Mouse (Mus musculus) embryonic facial prominence, embryonic 12.5 days (tissue): ENCODE results near the gene Ccr4. TPM values are rescaled to one million over a fixed set of nuclear protein-coding genes. Genes with fewer than 3 reads are reported as not detected.
A peak's percentile ranks its signal among the peaks of the same experiment; 100 is the strongest.

Source experiments
- ATAC-seq: fragments of 200-750 bp; cut with Nextera tagmentation; 2 replicates; pipeline ENCODE4 v1.8.0; 2017; ENCODE audit not compliant: insufficient number of reproducible peaks, insufficient read depth, low FRiP score, low TSS enrichment
- H3K27ac ChIP-seq: fragments of 300-500 bp; sonication (generic); 2 replicates; pipeline ENCODE4 v1.5.1; 2016; ENCODE audit warnings: mild to moderate bottlenecking
- H3K27me3 ChIP-seq: fragments of 300-500 bp; sonication (generic); 2 replicates; pipeline ENCODE4 v1.6.1; 2016; ENCODE audit warnings: mild to moderate bottlenecking, moderate library complexity
- H3K36me3 ChIP-seq: fragments of 300-500 bp; sonication (generic); 2 replicates; pipeline ENCODE4 v1.6.1; 2016; ENCODE audit warnings: mild to moderate bottlenecking
- H3K4me1 ChIP-seq: fragments of 300-500 bp; sonication (generic); 2 replicates; pipeline ENCODE4 v1.6.1; 2016
- H3K4me2 ChIP-seq: fragments of 300-500 bp; sonication (generic); replicated peaks from 2 replicates; pipeline ENCODE4 v1.6.1; 2016; ENCODE audit warnings: mild to moderate bottlenecking, moderate library complexity
- H3K4me3 ChIP-seq: fragments of 300-500 bp; sonication (generic); 2 replicates; pipeline ENCODE4 v1.5.1; 2016; ENCODE audit warnings: mild to moderate bottlenecking
- H3K9ac ChIP-seq: fragments of 300-500 bp; sonication (generic); 2 replicates; pipeline ENCODE4 v1.6.1; 2016; ENCODE audit warnings: mild to moderate bottlenecking, moderate library complexity
- H3K9me3 ChIP-seq: fragments of 300-500 bp; sonication (generic); 2 replicates; pipeline ENCODE4 v1.6.1; 2016; ENCODE audit warnings: mild to moderate bottlenecking, moderate library complexity
- WGBS: fragments of 180-500 bp; shearing (Covaris S2); methylation state at CpG from one replicate; pipeline ENCODE4 v1.1.7; 2016; 5-methylcytosine and 5-hydroxymethylcytosine counted together
- polyA plus RNA-seq: library from polyadenylated mRNA; unstranded; fragments of >200 nt; fragmentation: Nextera tagmentation; extraction: Ambion mirVana; gene quantifications from 2 replicates; pipeline ENCODE4 v1.2.1, GENCODE M21; 2016

The Ccr4 gene
- polyA plus RNA-seq, result not detected in 2 replicates

- WGBS, result 91% methylated on average over 9 of the region's 9 CpGs
- no peaks in the 10 kb centered on the region for H3K9me3 ChIP-seq
- H3K4me2 ChIP-seq, result no peak within 1 kb of the TSS
- H3K36me3 ChIP-seq, result 0 out of 2 replicates have a peak, but pooled peaks cover 3% of the 10 kb centered on the region
- no peak within 1 kb of the TSS for H3K9ac ChIP-seq
- no peak within 1 kb of the TSS for H3K27ac ChIP-seq
- H3K27me3 ChIP-seq, result no peaks in the 10 kb centered on the region
- ATAC-seq, result no peak
- H3K4me1 ChIP-seq, result no peaks in the 10 kb centered on the region
- H3K4me3 ChIP-seq, result no peak within 1 kb of the TSS
Measured at GRCm38 (mm10) chr9:114504816-114505215, at the start of gene Ccr4. Gene Ccr4, minus strand, starts transcription at chr9:114504916.

- Histone ChIP-seq H3K9ac (no peak overlapping the region), H3K9me3 (no peaks in the 10 kb centered on the region), H3K4me1 (peaks cover 6% of the 10 kb centered on the region), H3K36me3 (no peaks in the 10 kb centered on the region), H3K27me3 (no peaks in the 10 kb centered on the region), H3K27ac (no peak overlapping the region), H3K4me2 (no peak overlapping the region), H3K4me3 (no peak overlapping the region)
- no peak for ATAC-seq
Measured at GRCm38 (mm10) chr9:114553828-114554227, 49.1 kb upstream of the Ccr4 start.

DNA sequence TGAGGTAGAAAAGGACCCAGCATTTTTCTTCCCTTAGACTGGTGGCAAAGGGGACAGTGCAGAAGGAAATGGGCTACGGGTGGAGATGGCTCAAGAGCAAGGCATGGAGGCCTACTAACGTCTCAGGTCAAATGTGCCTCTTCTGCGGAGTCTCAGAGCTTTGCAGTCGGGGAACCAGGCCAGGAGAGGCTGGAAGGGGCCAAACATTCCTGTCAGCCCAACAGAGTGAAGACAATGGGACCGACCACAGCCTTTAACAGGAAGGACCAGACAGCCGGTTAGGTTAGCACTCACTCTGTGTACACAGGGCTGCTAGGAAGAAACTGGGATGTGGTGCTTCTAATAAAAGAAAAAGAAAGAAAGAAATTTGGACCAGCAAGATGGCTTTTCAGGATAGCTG, 45.3 kb upstream of the Ccr4 start:
- Histone ChIP-seq H3K36me3 (no peaks in the 10 kb centered on the region), H3K9me3 (no peaks in the 10 kb centered on the region), H3K27ac (no peak overlapping the region), H3K27me3 (no peaks in the 10 kb centered on the region), H3K4me3 (no peak overlapping the region), H3K9ac (no peak overlapping the region), H3K4me2 (no peak overlapping the region), H3K4me1 (peaks cover 29% of the 10 kb centered on the region)
- WGBS, result 30% methylated on average over 6 of the region's 6 CpGs
- no peak for ATAC-seq

DNA sequence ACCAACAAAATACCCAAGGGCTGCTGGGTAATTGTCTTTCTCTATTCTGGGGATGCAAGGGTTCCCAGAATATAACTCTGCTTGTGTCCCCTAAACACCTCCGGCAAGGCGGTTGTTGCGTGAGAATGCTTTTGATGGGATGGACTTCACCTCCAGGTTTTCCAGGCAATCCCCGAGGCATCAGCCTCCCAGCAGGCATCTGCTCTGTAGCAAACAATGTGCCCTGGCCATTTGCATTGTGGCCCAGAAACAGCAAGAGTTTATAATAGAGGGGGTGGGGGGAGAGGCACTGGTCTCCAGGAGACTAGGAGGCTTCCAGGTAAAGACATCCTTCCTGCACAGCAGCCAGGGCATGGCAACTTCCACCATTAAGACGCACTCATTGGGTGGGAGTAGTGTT, 44.4 kb upstream of the Ccr4 start:
- H3K27me3 ChIP-seq, result no peaks in the 10 kb centered on the region
- peaks cover 32% of the 10 kb centered on the region for H3K4me1 ChIP-seq
- no peak for ATAC-seq
- H3K27ac ChIP-seq, result no peak overlapping the region
- no peak overlapping the region for H3K9ac ChIP-seq
- H3K9me3 ChIP-seq, result no peaks in the 10 kb centered on the region
- no peak overlapping the region for H3K4me2 ChIP-seq
- 31% methylated on average over 5 of the region's 5 CpGs for WGBS
- H3K4me3 ChIP-seq, result no peak overlapping the region
- no peaks in the 10 kb centered on the region for H3K36me3 ChIP-seq

GRCm38 (mm10) chr9:114548496-114548895, 43.8 kb upstream of the Ccr4 start:
- Histone ChIP-seq H3K27me3 (no peaks in the 10 kb centered on the region), H3K36me3 (no peaks in the 10 kb centered on the region), H3K4me1 (peaks cover 36% of the 10 kb centered on the region), H3K9me3 (no peaks in the 10 kb centered on the region), H3K4me2 (no peak overlapping the region), H3K4me3 (no peak overlapping the region), H3K9ac (no peak overlapping the region), H3K27ac (no peak overlapping the region)
- WGBS, result 23% methylated on average over 4 of the region's 4 CpGs
- no peak for ATAC-seq

GRCm38 (mm10) chr9:114547643-114548077, 42.9 kb upstream of the Ccr4 start:
- H3K36me3 ChIP-seq, result no peaks in the 10 kb centered on the region
- H3K9me3 ChIP-seq, result no peaks in the 10 kb centered on the region
- ATAC-seq, result no peak
- no peak overlapping the region for H3K4me3 ChIP-seq
- no peak overlapping the region for H3K4me2 ChIP-seq
- H3K9ac ChIP-seq, result no peak overlapping the region
- peaks cover 36% of the 10 kb centered on the region for H3K4me1 ChIP-seq
- H3K27me3 ChIP-seq, result no peaks in the 10 kb centered on the region
- 34% methylated on average over 6 of the region's 6 CpGs for WGBS
- no peak overlapping the region for H3K27ac ChIP-seq

- no peaks in the 10 kb centered on the region for H3K27me3 ChIP-seq
- peaks cover 36% of the 10 kb centered on the region for H3K4me1 ChIP-seq
- WGBS, result 55% methylated on average over 12 of the region's 12 CpGs
- no peak for ATAC-seq
- H3K36me3 ChIP-seq, result no peaks in the 10 kb centered on the region
- H3K9me3 ChIP-seq, result no peaks in the 10 kb centered on the region
- H3K4me3 ChIP-seq, result no peak overlapping the region
- H3K9ac ChIP-seq, result no peak overlapping the region
- H3K27ac ChIP-seq, result no peak overlapping the region
- H3K4me2 ChIP-seq, result no peak overlapping the region
Measured at GRCm38 (mm10) chr9:114546765-114547164, 42.0 kb upstream of the Ccr4 start.

GRCm38 (mm10) chr9:114544754-114545393, 40.2 kb upstream of the Ccr4 start:
- no peak overlapping the region for H3K4me3 ChIP-seq
- no peak overlapping the region for H3K4me2 ChIP-seq
- H3K4me1 ChIP-seq, result peaks cover 36% of the 10 kb centered on the region
- H3K9me3 ChIP-seq, result no peaks in the 10 kb centered on the region
- peak overlapping the region; percentile 36; the same call in 1 of the 2 replicates for H3K27ac ChIP-seq
- H3K9ac ChIP-seq, result no peak overlapping the region
- H3K36me3 ChIP-seq, result no peaks in the 10 kb centered on the region
- 32% methylated on average over 9 of the region's 9 CpGs for WGBS
- peak; percentile 53; the same call in 1 of the 2 replicates for ATAC-seq
- H3K27me3 ChIP-seq, result no peaks in the 10 kb centered on the region

DNA sequence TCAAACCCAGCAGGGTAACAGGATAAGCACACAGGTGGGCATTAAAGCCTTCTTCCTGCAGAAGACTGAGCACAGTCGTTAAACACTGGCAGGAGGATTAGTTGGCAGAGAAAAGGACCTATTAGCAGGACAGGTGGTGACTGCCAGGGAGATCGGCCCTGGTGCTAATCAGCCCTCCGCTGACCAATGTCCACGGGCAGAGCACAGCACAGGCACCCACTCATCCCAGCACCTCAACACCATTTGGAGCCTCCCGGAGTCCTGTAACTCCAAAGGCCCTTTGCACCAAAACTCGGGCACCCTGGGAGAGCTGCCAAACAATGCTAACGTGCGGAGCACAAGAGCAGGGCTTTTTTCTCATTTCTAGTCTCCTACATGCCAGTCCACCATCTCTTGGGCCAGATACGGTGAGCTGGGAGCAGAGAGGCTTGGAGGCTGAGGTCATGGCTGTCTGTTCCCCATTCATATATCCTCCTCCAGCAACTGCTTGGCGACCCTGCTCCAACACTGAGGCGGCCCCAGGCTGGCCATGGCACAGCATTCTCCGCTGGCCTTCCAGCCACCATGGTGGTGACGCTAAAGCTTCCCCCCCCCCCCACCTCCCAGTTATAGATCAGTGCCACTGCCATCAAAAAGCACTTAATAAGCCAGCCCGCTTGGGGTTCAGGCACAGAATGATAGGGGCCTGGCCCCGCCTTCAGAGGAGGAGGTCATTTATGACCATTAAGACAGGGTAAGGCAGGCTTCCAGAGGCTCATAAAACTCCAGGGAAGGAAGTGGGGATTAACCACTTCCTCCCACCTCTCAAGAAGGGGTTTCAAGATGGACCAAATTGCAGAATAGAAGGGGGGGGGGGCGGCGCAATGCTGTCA, 39.4 kb upstream of the Ccr4 start:
- no peak overlapping the region for H3K4me2 ChIP-seq
- WGBS, result 68% methylated on average over 16 of the region's 17 CpGs
- no peak overlapping the region for H3K9ac ChIP-seq
- H3K4me3 ChIP-seq, result no peak overlapping the region
- no peak overlapping the region for H3K27ac ChIP-seq
- ATAC-seq, result no peak
- no peaks in the 10 kb centered on the region for H3K27me3 ChIP-seq
- peaks cover 36% of the 10 kb centered on the region for H3K4me1 ChIP-seq
- H3K9me3 ChIP-seq, result no peaks in the 10 kb centered on the region
- H3K36me3 ChIP-seq, result no peaks in the 10 kb centered on the region

DNA sequence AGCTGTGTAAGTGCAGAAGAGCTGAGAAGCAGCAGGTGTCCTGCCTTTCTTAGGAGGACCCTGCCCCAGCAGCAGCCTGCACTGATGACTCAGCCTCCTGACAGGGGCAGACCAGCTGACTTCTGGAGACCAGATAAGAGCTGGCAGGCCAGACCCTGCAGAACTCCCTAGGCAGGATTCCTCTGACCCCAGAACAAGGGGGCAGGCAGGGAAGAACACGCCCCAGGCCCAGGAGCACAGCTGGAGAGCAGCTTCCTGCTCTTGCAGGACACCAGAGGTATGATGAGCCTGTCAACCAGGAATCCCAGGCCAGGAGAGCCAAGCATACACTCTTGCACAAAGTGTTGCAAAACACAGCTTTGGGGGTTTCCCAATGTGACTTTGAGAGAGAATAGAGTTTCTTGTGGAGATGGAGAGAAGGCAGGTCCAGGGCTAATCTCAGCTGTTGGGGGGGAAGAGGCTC, 36.6 kb upstream of the Ccr4 start:
- H3K27me3 ChIP-seq, result no peaks in the 10 kb centered on the region
- no peak for ATAC-seq
- no peak overlapping the region for H3K4me2 ChIP-seq
- no peak overlapping the region for H3K27ac ChIP-seq
- no peaks in the 10 kb centered on the region for H3K36me3 ChIP-seq
- WGBS, result 23% methylated on average over 1 of the region's 1 CpGs
- no peak overlapping the region for H3K9ac ChIP-seq
- no peak overlapping the region for H3K4me3 ChIP-seq
- H3K9me3 ChIP-seq, result no peaks in the 10 kb centered on the region
- peaks cover 31% of the 10 kb centered on the region for H3K4me1 ChIP-seq

DNA sequence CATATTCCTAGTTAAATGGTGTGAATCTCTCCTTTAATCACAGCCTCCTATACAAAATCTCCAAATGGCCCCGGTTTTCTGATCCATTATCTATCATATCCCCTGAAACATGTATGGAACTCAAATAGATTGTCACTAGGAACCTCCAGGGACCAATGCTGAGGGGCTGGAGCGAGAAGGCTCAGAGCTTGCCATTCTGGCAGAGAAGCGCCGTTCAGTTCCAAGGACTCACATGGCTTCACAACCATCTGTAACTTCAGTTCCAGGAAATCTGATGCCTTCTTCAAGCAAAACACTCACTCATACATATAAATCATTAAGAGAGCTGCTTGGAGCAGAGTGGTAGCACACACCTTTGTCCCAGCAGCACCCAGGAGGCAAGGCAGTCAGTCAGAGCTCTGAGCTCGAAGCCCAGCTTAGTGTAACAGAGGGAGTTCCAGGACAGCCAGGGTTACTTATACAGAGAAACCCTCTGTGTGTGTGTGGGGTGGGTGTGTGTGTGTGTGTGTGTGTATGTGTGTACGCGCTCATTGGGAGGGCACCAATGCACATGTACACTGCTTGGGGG, 34.4 kb upstream of the Ccr4 start:
- Histone ChIP-seq H3K27ac (no peak overlapping the region), H3K9me3 (no peaks in the 10 kb centered on the region), H3K27me3 (no peaks in the 10 kb centered on the region), H3K4me2 (no peak overlapping the region), H3K4me1 (peaks cover 13% of the 10 kb centered on the region), H3K4me3 (no peak overlapping the region), H3K9ac (no peak overlapping the region), H3K36me3 (no peaks in the 10 kb centered on the region)
- ATAC-seq, result no peak
- WGBS, result 56% methylated on average over 7 of the region's 7 CpGs

DNA sequence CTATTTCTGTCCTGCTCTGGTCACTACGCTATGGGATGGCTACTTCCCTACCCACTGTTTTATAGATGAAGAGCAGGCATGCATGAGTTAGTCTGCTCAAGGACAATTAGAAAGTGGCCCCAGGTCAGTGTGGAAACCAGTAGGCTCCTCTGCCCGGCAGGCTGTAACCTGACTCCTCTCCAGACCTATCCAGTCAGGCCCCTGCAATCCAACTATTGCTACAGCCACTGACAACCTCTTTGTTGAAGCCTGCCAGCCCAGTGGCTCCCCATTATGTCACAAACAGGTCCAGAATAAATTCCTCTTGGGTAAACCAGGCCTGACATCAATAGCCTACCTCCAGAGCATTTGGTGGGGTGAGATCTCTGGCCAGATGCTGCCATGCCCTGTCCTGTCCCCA, 31.9 kb upstream of the Ccr4 start:
- Histone ChIP-seq H3K4me1 (peaks cover 10% of the 10 kb centered on the region), H3K9ac (no peak overlapping the region), H3K27me3 (no peaks in the 10 kb centered on the region), H3K4me3 (no peak overlapping the region), H3K36me3 (no peaks in the 10 kb centered on the region), H3K9me3 (no peaks in the 10 kb centered on the region), H3K27ac (peak overlapping the region; percentile 13; the same call in 1 of the 2 replicates), H3K4me2 (no peak overlapping the region)
- 14% methylated on average over 2 of the region's 2 CpGs for WGBS
- no peak for ATAC-seq
